Mouse (Mus musculus) stomach, embryonic 14.5 days (tissue): ENCODE data around the gene Erbb4. TPM values are rescaled to one million over a fixed set of nuclear protein-coding genes. Genes with fewer than 3 reads are reported as not detected.

ENCODE experiments used
- ATAC-seq: fragments of 200-750 bp; cut with Nextera tagmentation; 2 replicates; pipeline ENCODE4 v1.8.0; 2017; ENCODE audit warnings: low read depth, moderate TSS enrichment; ENCODE audit not compliant: insufficient number of reproducible peaks, insufficient read depth, low FRiP score
- H3K27ac ChIP-seq: fragments of 300-500 bp; sonication (generic); 2 replicates; pipeline ENCODE4 v1.5.1; 2014; ENCODE audit warnings: mild to moderate bottlenecking, low read length, moderate library complexity, mixed read lengths
- H3K27me3 ChIP-seq: fragments of 300-500 bp; sonication (generic); 2 replicates; pipeline ENCODE4 v1.6.1; 2014; ENCODE audit warnings: low read length, control low read depth, mixed read lengths; ENCODE audit not compliant: control insufficient read depth, insufficient read depth
- H3K36me3 ChIP-seq: fragments of 300-500 bp; sonication (generic); 2 replicates; pipeline ENCODE4 v1.6.1; 2014; ENCODE audit warnings: mild to moderate bottlenecking, control low read depth, low read length, moderate library complexity, mixed read lengths; ENCODE audit not compliant: control insufficient read depth, insufficient read depth
- H3K4me1 ChIP-seq: fragments of 300-500 bp; sonication (generic); 2 replicates; pipeline ENCODE4 v1.6.1; 2014; ENCODE audit warnings: low read length, control low read depth, mixed read lengths; ENCODE audit not compliant: control insufficient read depth, insufficient read depth
- H3K4me2 ChIP-seq: fragments of 300-500 bp; sonication (generic); replicated peaks from 2 replicates; pipeline ENCODE4 v1.6.1; 2014; ENCODE audit warnings: low read depth, low read length, control low read depth
- H3K4me3 ChIP-seq: fragments of 300-500 bp; sonication (generic); 2 replicates; pipeline ENCODE4 v1.5.1; 2014; ENCODE audit warnings: low read depth, low read length, control low read depth
- H3K9ac ChIP-seq: fragments of 300-500 bp; sonication (generic); replicated peaks from 2 replicates; pipeline ENCODE4 v1.6.1; 2014; ENCODE audit warnings: low read depth, mild to moderate bottlenecking, control low read depth, low read length, moderate library complexity, mixed read lengths
- H3K9me3 ChIP-seq: fragments of 300-500 bp; sonication (generic); 2 replicates; pipeline ENCODE4 v1.6.1; 2016; ENCODE audit warnings: low read depth, low read length, control low read depth; ENCODE audit not compliant: control insufficient read depth
- WGBS: fragments of 180-500 bp; shearing (Covaris S2); extraction: QIAGEN DNeasy Blood & Tissue Kit; methylation state at CpG from one replicate; pipeline ENCODE4 v1.1.7; 2014; 5-methylcytosine and 5-hydroxymethylcytosine counted together
- polyA plus RNA-seq: library from polyadenylated mRNA; unstranded; fragments of >200 nt; fragmentation: Nextera tagmentation; extraction: Ambion mirVana; gene quantifications from 2 replicates; pipeline ENCODE4 v1.2.1, GENCODE M21; 2014

Gene Erbb4
- polyA plus RNA-seq, 1 experiment from 2014 or later, result 0.58 TPM

DNA sequence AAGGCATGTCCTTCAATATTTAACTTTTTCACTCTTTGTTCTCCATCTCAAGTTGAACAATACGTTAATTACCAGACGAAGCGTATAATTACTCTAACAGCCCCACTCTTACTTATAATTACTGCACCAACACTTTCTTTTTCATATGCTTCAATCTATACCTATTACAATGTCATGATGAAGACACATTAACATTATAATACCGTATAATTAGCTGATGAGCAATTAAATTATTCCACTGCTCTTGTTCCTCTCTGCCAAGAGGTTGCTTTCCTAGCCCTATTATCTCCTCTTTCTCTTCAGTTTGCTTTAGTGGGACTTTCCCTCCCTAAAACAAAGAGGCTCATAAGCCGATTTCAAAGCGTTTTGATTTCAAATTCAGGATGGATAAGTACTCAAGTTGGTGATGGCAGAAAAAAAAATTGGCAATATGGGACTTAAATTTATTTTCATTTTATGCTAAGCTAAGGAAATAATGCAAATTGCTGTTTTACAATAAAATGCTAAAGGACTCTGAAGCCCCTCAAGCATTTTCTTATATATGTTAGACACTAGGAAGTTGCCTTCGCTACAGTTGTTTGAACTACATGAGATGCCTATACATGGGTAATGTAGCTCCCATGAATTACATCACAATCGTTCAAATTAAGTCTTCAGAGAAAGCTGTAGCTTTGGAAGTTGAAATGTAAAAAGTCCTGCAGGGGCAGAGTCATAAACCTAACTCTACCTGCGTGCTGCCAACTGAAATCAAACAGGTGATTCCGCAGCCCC is 440.8 kb downstream of the Erbb4 start:
- Histone ChIP-seq H3K4me1 (no peaks in the 10 kb centered on the region), H3K4me2 (no peak overlapping the region), H3K27ac (no peak overlapping the region), H3K36me3 (no peaks in the 10 kb centered on the region), H3K4me3 (no peak overlapping the region), H3K9me3 (no peaks in the 10 kb centered on the region), H3K9ac (no peak overlapping the region), H3K27me3 (no peaks in the 10 kb centered on the region)
- no peak for ATAC-seq
- whole genome bisulfite sequencing, result 91% methylated on average over 10 of the region's 10 CpGs

- no peaks in the 10 kb centered on the region for H3K27me3 ChIP-seq
- 77% methylated on average over 3 of the region's 3 CpGs for WGBS
These were observed 517.4 kb downstream of the Erbb4 start for GRCm38 (mm10) chr1:68590475-68590874.

GRCm38 (mm10) chr1:68573851-68574540 is 533.9 kb downstream of the Erbb4 start:
- WGBS, result 55% methylated on average over 4 of the region's 4 CpGs
- H3K27me3 ChIP-seq, result no peaks in the 10 kb centered on the region
- H3K4me3 ChIP-seq, result no peak overlapping the region
- no peak overlapping the region for H3K27ac ChIP-seq
- H3K36me3 ChIP-seq, result no peaks in the 10 kb centered on the region
- no peaks in the 10 kb centered on the region for H3K9me3 ChIP-seq
- H3K9ac ChIP-seq, result no peak overlapping the region
- no peak overlapping the region for H3K4me2 ChIP-seq
- ATAC-seq, result no peak
- no peaks in the 10 kb centered on the region for H3K4me1 ChIP-seq

More at GRCm38 (mm10) chr1:68590475-68590874, 517.4 kb downstream of the Erbb4 start:
- Histone ChIP-seq H3K9me3 (no peaks in the 10 kb centered on the region), H3K4me1 (no peaks in the 10 kb centered on the region), H3K9ac (no peak overlapping the region), H3K36me3 (no peaks in the 10 kb centered on the region), H3K27ac (no peak overlapping the region), H3K4me2 (no peak overlapping the region), H3K4me3 (no peak overlapping the region)
- no peak for ATAC-seq

DNA sequence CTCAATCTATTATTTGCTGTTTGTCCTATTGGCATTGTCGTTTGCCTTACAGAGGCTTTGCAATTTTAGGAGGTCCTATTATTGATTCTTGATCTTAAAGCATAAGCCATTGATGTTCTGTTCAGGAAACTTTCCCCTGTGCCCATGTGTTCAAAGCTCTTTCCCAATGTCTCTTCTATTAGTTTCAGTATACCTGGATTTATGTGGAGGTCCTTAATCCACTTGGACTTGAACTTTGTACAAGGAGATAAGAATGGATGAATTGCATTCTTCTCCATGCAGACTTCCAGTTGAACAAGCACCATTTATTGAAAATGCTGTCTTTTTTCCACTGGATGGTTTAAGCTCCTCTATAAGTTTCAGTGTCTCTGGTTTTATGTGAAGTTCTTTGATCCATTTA is 536.9 kb downstream of the Erbb4 start:
- no peak overlapping the region for H3K27ac ChIP-seq
- 78% methylated on average over 1 of the region's 1 CpGs for WGBS
- no peak overlapping the region for H3K4me2 ChIP-seq
- H3K9ac ChIP-seq, result no peak overlapping the region
- no peaks in the 10 kb centered on the region for H3K36me3 ChIP-seq
- no peak overlapping the region for H3K4me3 ChIP-seq
- H3K9me3 ChIP-seq, result no peaks in the 10 kb centered on the region
- no peaks in the 10 kb centered on the region for H3K27me3 ChIP-seq
- ATAC-seq, result no peak
- no peaks in the 10 kb centered on the region for H3K4me1 ChIP-seq

- Histone ChIP-seq H3K4me3 (no peak overlapping the region), H3K9ac (no peak overlapping the region), H3K36me3 (no peaks in the 10 kb centered on the region), H3K4me1 (no peaks in the 10 kb centered on the region), H3K9me3 (no peaks in the 10 kb centered on the region), H3K27me3 (no peaks in the 10 kb centered on the region), H3K4me2 (no peak overlapping the region), H3K27ac (no peak overlapping the region)
- no peak for ATAC-seq
- WGBS, result 70% methylated on average over 4 of the region's 4 CpGs
These were observed 564.9 kb downstream of the Erbb4 start for GRCm38 (mm10) chr1:68542942-68543341.

GRCm38 (mm10) chr1:68517820-68518219 is 590.0 kb downstream of the Erbb4 start:
- 54% methylated on average over 2 of the region's 2 CpGs for WGBS
- no peaks in the 10 kb centered on the region for H3K27me3 ChIP-seq
- ATAC-seq, result peak; percentile 37; the same call in 1 of the 2 replicates

GRCm38 (mm10) chr1:68503873-68504272 is 604.0 kb downstream of the Erbb4 start:
- Histone ChIP-seq H3K9me3 (no peaks in the 10 kb centered on the region), H3K36me3 (no peaks in the 10 kb centered on the region), H3K4me1 (no peaks in the 10 kb centered on the region), H3K9ac (no peak overlapping the region), H3K4me2 (no peak overlapping the region), H3K27me3 (no peaks in the 10 kb centered on the region), H3K27ac (no peak overlapping the region), H3K4me3 (no peak overlapping the region)
- no peak for ATAC-seq
- WGBS, result 74% methylated on average over 1 of the region's 1 CpGs

More at GRCm38 (mm10) chr1:68517820-68518219, 590.0 kb downstream of the Erbb4 start:
- Histone ChIP-seq H3K9me3 (no peaks in the 10 kb centered on the region), H3K9ac (no peak overlapping the region), H3K4me2 (no peak overlapping the region), H3K4me3 (no peak overlapping the region), H3K36me3 (no peaks in the 10 kb centered on the region), H3K27ac (no peak overlapping the region), H3K4me1 (no peaks in the 10 kb centered on the region)

- Histone ChIP-seq H3K4me3 (no peak overlapping the region), H3K4me2 (no peak overlapping the region), H3K4me1 (no peaks in the 10 kb centered on the region), H3K27ac (no peak overlapping the region), H3K36me3 (no peaks in the 10 kb centered on the region), H3K9ac (no peak overlapping the region), H3K27me3 (no peaks in the 10 kb centered on the region), H3K9me3 (no peaks in the 10 kb centered on the region)
- 39% methylated on average over 4 of the region's 4 CpGs for WGBS
- ATAC-seq, result no peak
These were observed 606.3 kb downstream of the Erbb4 start for GRCm38 (mm10) chr1:68501561-68501960.
